Mouse (Mus musculus) lung, adult 2 months (tissue): ENCODE measurements around the gene Ralgapa1. TPM values are rescaled to one million over a fixed set of nuclear protein-coding genes. Genes with fewer than 3 reads are reported as not detected.
A peak's percentile ranks its signal among the peaks of the same experiment; 100 is the strongest.

Source experiments
- DNase-seq: peaks from one replicate; pipeline ENCODE4 v3.0.0; 2022
- H3K4me1 ChIP-seq: fragments of 200-500 bp; 2 replicates; pipeline ENCODE4 v1.6.1; 2011; ENCODE audit warnings: low read length; ENCODE audit not compliant: control insufficient read depth, insufficient read depth
- H3K4me3 ChIP-seq: fragments of 200-500 bp; replicated peaks from 2 replicates; pipeline ENCODE3; 2011; ENCODE audit warnings: low read depth, mild to moderate bottlenecking, control low read depth, low read length; ENCODE audit errors: extremely low read depth
- CTCF ChIP-seq: fragments of 200-500 bp; IDR thresholded peaks from 2 replicates; pipeline ENCODE4 v1.5.1; 2011; ENCODE audit warnings: mild to moderate bottlenecking, low read length, control low read depth; ENCODE audit not compliant: insufficient read depth
- POLR2A ChIP-seq: fragments of 200-500 bp; IDR thresholded peaks from 2 replicates; pipeline ENCODE4 v1.6.1; 2011; ENCODE audit warnings: low read depth, mild to moderate bottlenecking, control low read depth, low read length, borderline replicate concordance; ENCODE audit errors: extremely low read depth
- WGBS: fragments of 180-500 bp; shearing (Covaris S2); methylation state at CpG from one replicate; pipeline ENCODE4 v1.1.7; 2018; 5-methylcytosine and 5-hydroxymethylcytosine counted together
- polyA plus RNA-seq: library from polyadenylated mRNA; depleted of rRNA; stranded (reverse); fragments of >200 nt; gene quantifications from 2 replicates; pipeline ENCODE4 v1.2.3, GENCODE M21; 2012; rRNA removed

Ralgapa1 gene
- 21.6 and 23.2 TPM in 2 replicates for polyA plus RNA-seq

- H3K4me3 ChIP-seq, result peak within 1 kb of the TSS; percentile 97
- peaks cover 7% of the 10 kb centered on the region for H3K4me1 ChIP-seq
- DNase-seq, result peak; percentile 85
- under 1% methylated on average over 78 of the region's 78 CpGs for WGBS
- TF ChIP-seq CTCF (no peak), POLR2A (peak; percentile 82; the same call in 1 of the 2 replicates)
Measured at GRCm38 (mm10) chr12:55820661-55821314, at the start of gene Ralgapa1. Ralgapa1 (minus strand) TSS chr12:55821167.

GRCm38 (mm10) chr12:55869622-55870322 is 48.8 kb upstream of the Ralgapa1 start:
- DNase-seq, result no peak
- no peak for TF ChIP-seq CTCF
- no peak for TF ChIP-seq POLR2A
- 87% methylated on average over 5 of the region's 5 CpGs for WGBS
- Histone ChIP-seq H3K4me3 (no peak overlapping the region), H3K4me1 (no peaks in the 10 kb centered on the region)

GRCm38 (mm10) chr12:55867738-55868137 is 46.8 kb upstream of the Ralgapa1 start:
- no peak for DNase-seq
- 92% methylated on average over 4 of the region's 4 CpGs for WGBS
- no peak overlapping the region for H3K4me3 ChIP-seq
- no peak for TF ChIP-seq CTCF
- no peak for TF ChIP-seq POLR2A
- H3K4me1 ChIP-seq, result no peaks in the 10 kb centered on the region

GRCm38 (mm10) chr12:55860631-55861030 is 39.7 kb upstream of the Ralgapa1 start:
- Histone ChIP-seq H3K4me3 (no peak overlapping the region), H3K4me1 (no peaks in the 10 kb centered on the region)
- 92% methylated on average over 7 of the region's 7 CpGs for WGBS
- DNase-seq, result no peak
- TF ChIP-seq POLR2A (no peak), CTCF (no peak)

- no peak for DNase-seq
- 93% methylated on average over 17 of the region's 17 CpGs for WGBS
- no peak for TF ChIP-seq CTCF
- no peak for TF ChIP-seq POLR2A
- Histone ChIP-seq H3K4me3 (no peak overlapping the region), H3K4me1 (no peaks in the 10 kb centered on the region)
Measured at GRCm38 (mm10) chr12:55859409-55860349, 38.7 kb upstream of the Ralgapa1 start.

GRCm38 (mm10) chr12:55850650-55851049 is 29.7 kb upstream of the Ralgapa1 start:
- DNase-seq, result no peak
- H3K4me1 ChIP-seq, result no peaks in the 10 kb centered on the region
- TF ChIP-seq CTCF, result no peak
- TF ChIP-seq POLR2A, result no peak
- no peak overlapping the region for H3K4me3 ChIP-seq

- TF ChIP-seq CTCF, result no peak
- TF ChIP-seq POLR2A, result no peak
- Histone ChIP-seq H3K4me3 (no peak overlapping the region), H3K4me1 (no peaks in the 10 kb centered on the region)
- DNase-seq, result no peak
- WGBS, result 89% methylated on average over 4 of the region's 4 CpGs
Measured at GRCm38 (mm10) chr12:55847851-55848250, 26.9 kb upstream of the Ralgapa1 start.

- no peak overlapping the region for H3K4me3 ChIP-seq
- TF ChIP-seq CTCF (no peak), POLR2A (no peak)
- DNase-seq, result no peak
- WGBS, result 67% methylated on average over 1 of the region's 1 CpGs
- H3K4me1 ChIP-seq, result no peaks in the 10 kb centered on the region
Measured at GRCm38 (mm10) chr12:55846741-55847140, 25.8 kb upstream of the Ralgapa1 start.

GRCm38 (mm10) chr12:55837495-55837894 is 16.5 kb upstream of the Ralgapa1 start:
- Histone ChIP-seq H3K4me1 (no peaks in the 10 kb centered on the region), H3K4me3 (no peak overlapping the region)
- no peak for DNase-seq
- 50% methylated on average over 3 of the region's 3 CpGs for WGBS
- TF ChIP-seq POLR2A, result no peak
- no peak for TF ChIP-seq CTCF
